Mouse (Mus musculus) limb, embryonic 14.5 days (tissue): ENCODE results near the gene Nkx2-1. TPM values are rescaled to one million over a fixed set of nuclear protein-coding genes. Genes with fewer than 3 reads are reported as not detected.
A peak's percentile ranks its signal among the peaks of the same experiment; 100 is the strongest.

Source experiments
- ATAC-seq: fragments of 200-750 bp; cut with Nextera tagmentation; 2 replicates; pipeline ENCODE4 v1.8.0; 2017; ENCODE audit warnings: low read depth, moderate number of reproducible peaks, moderate TSS enrichment; ENCODE audit not compliant: low FRiP score
- DNase-seq: peaks from one replicate; pipeline ENCODE4 v3.0.0-alpha.2; 2015; ENCODE audit warnings: low spot score
- H3K27ac ChIP-seq: fragments of 300-500 bp; sonication (generic); replicated peaks from 2 replicates; pipeline ENCODE4 v1.5.1; 2014; ENCODE audit warnings: low read depth, mild to moderate bottlenecking, low read length, moderate library complexity, mixed read lengths
- H3K27me3 ChIP-seq: fragments of 300-500 bp; sonication (generic); 2 replicates; pipeline ENCODE4 v1.6.1; 2014; ENCODE audit warnings: low read length, mixed read lengths; ENCODE audit not compliant: control insufficient read depth, insufficient read depth
- H3K36me3 ChIP-seq: fragments of 300-500 bp; sonication (generic); 2 replicates; pipeline ENCODE4 v1.6.1; 2014; ENCODE audit warnings: mild to moderate bottlenecking, low read length, moderate library complexity, mixed read lengths; ENCODE audit not compliant: control insufficient read depth, insufficient read depth
- H3K4me1 ChIP-seq: fragments of 300-500 bp; sonication (generic); 2 replicates; pipeline ENCODE4 v1.6.1; 2014; ENCODE audit warnings: antibody characterized with exemption, low read length, mixed read lengths; ENCODE audit not compliant: control insufficient read depth, insufficient read depth
- H3K4me2 ChIP-seq: fragments of 300-500 bp; sonication (generic); replicated peaks from 2 replicates; pipeline ENCODE4 v1.6.1; 2014; ENCODE audit warnings: low read depth, mild to moderate bottlenecking, low read length, moderate library complexity; ENCODE audit not compliant: severe bottlenecking
- H3K4me3 ChIP-seq: fragments of 300-500 bp; sonication (generic); replicated peaks from 2 replicates; pipeline ENCODE4 v1.5.1; 2014; ENCODE audit warnings: low read length
- H3K9ac ChIP-seq: fragments of 300-500 bp; sonication (generic); 2 replicates; pipeline ENCODE4 v1.6.1; 2014; ENCODE audit warnings: mild to moderate bottlenecking, low read depth, low read length, moderate library complexity; ENCODE audit not compliant: severe bottlenecking
- H3K9me3 ChIP-seq: fragments of 300-500 bp; sonication (generic); 2 replicates; pipeline ENCODE4 v1.6.1; 2016; ENCODE audit warnings: low read length; ENCODE audit not compliant: control insufficient read depth
- POLR2A ChIP-seq: fragments of 200-500 bp; IDR thresholded peaks from 2 replicates; pipeline ENCODE4 v1.8.0; 2012; ENCODE audit warnings: inconsistent platforms, mild to moderate bottlenecking, moderate library complexity, borderline replicate concordance; ENCODE audit not compliant: insufficient read depth, insufficient read length; ENCODE audit errors: extremely low read depth
- WGBS: fragments of 180-500 bp; shearing (Covaris S2); extraction: QIAGEN DNeasy Blood & Tissue Kit; methylation state at CpG from one replicate; pipeline ENCODE4 v1.1.7; 2014; 5-methylcytosine and 5-hydroxymethylcytosine counted together
- polyA plus RNA-seq, 2 experiments: library from polyadenylated mRNA; depleted of rRNA in 1 of 2; stranded (reverse) in 1 of 2; unstranded in 1 of 2; fragments of >200 nt; fragmentation: Nextera tagmentation in 1 of 2; extraction: Ambion mirVana in 1 of 2; gene quantifications; 2 replicates each; pipeline versions ENCODE4 v1.2.1 to v1.2.3; 2012 to 2014

Nkx2-1 gene
- polyA plus RNA-seq (2012; rRNA removed) (0.20 TPM in 1 of 2 replicates, not detected in the other), polyA plus RNA-seq (2014; fragmentation: Nextera tagmentation; extraction: Ambion mirVana) (not detected in 2 replicates)

DNA sequence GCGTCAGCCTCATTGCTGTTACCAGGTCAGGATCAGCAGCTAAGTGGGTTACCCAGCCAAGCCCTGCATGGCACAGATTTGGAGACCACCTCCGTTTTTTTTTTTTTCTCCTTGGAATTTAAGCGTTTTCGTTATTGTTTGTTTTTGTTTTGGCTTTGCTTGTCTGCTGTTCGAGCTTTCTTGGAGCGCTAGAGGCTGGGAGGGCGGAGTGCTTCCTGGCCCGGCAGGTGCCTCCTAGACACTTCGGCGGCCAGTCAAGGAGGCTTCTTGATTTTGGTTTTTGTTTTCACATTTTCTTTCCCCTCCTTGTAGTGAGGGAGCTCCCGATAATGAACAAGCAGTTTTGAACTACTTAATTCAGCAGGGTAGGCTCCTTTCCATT, at the start of gene Nkx2-1:
Gene Nkx2-1 (minus strand): TSS at position 25 of the 382 bp plus-strand sequence.
- peak within 1 kb of the TSS; percentile 10; the same call in 1 of the 2 replicates for H3K4me3 ChIP-seq
- H3K27me3 ChIP-seq: peaks cover 98% of the 10 kb centered on the region
- no peaks in the 10 kb centered on the region for H3K9me3 ChIP-seq
- DNase-seq (no peak), ATAC-seq (no peak)
- no peak within 1 kb of the TSS for H3K27ac ChIP-seq
- no peak within 1 kb of the TSS for H3K9ac ChIP-seq
- TF ChIP-seq POLR2A: no peak
- peak within 1 kb of the TSS; percentile 23 for H3K4me2 ChIP-seq
- whole genome bisulfite sequencing: 1% methylated on average over 11 of the region's 11 CpGs
- peaks cover 5% of the 10 kb centered on the region; the same call in 1 of the 2 replicates for H3K4me1 ChIP-seq
- H3K36me3 ChIP-seq: no peaks in the 10 kb centered on the region

DNA sequence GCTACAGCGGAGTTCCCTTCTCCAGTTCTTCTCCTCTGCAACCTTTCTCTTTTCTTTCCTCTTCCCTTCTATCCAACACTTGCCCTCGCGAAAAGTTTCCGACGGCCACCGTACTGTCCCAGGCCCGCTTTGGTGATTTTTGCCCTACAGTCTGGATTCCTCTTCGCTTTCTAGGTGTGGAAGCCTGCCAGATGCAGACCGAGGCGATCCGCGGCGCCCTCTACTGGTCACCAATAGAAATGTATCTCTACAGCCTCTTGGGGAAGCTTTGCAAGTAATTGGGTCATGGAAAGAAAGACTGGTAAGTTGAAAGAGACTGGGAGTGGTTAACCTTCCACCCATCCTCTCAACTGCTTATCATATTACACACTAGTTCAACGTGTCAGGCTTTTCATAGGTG, 4.4 kb upstream of the Nkx2-1 start:
- no peaks in the 10 kb centered on the region for H3K9me3 ChIP-seq
- peak overlapping the region; percentile 30; the same call in 1 of the 2 replicates for H3K4me2 ChIP-seq
- peaks cover 62% of the 10 kb centered on the region for H3K27me3 ChIP-seq
- H3K36me3 ChIP-seq: no peaks in the 10 kb centered on the region
- no peak for TF ChIP-seq POLR2A
- DNase-seq: peak; percentile 73
- no peak overlapping the region; the same call in 1 of the 2 replicates for H3K9ac ChIP-seq
- 1% methylated on average over 14 of the region's 14 CpGs for WGBS
- no peaks in the 10 kb centered on the region; the same call in 1 of the 2 replicates for H3K4me1 ChIP-seq
- peak overlapping the region; percentile 21 for H3K4me3 ChIP-seq
- no peak overlapping the region for H3K27ac ChIP-seq
- 0 out of 2 replicates have a peak, but pooled peaks have one; percentile 30 for ATAC-seq

DNA sequence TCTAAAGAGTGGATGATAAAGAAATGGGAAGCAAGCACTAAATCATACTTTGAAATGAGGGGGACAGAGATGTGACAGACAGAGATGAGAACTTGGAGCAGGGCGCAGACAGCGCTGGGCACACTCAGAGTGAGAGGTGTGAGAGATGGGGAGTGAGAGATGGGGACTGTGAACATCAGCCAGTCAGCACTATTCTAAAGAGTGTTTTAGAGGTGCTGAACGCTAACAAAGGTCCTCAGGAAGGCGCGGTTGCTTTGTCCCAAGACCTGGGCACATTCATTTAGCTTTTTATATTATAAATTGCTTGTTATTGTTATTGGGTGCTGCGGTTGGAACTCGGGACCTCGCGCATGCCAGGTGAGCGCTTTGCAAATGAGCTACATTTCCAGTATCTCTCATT, 3.9 kb upstream of the Nkx2-1 start:
- WGBS: 2% methylated on average over 10 of the region's 10 CpGs
- H3K4me2 ChIP-seq: peak overlapping the region; percentile 30; the same call in 1 of the 2 replicates
- H3K4me3 ChIP-seq: peak overlapping the region; percentile 21
- DNase-seq: no peak
- peaks cover 5% of the 10 kb centered on the region; the same call in 1 of the 2 replicates for H3K4me1 ChIP-seq
- no peak for ATAC-seq
- H3K36me3 ChIP-seq: no peaks in the 10 kb centered on the region
- no peaks in the 10 kb centered on the region for H3K9me3 ChIP-seq
- no peak overlapping the region; the same call in 1 of the 2 replicates for H3K9ac ChIP-seq
- H3K27me3 ChIP-seq: peaks cover 67% of the 10 kb centered on the region
- TF ChIP-seq POLR2A: no peak
- no peak overlapping the region for H3K27ac ChIP-seq

DNA sequence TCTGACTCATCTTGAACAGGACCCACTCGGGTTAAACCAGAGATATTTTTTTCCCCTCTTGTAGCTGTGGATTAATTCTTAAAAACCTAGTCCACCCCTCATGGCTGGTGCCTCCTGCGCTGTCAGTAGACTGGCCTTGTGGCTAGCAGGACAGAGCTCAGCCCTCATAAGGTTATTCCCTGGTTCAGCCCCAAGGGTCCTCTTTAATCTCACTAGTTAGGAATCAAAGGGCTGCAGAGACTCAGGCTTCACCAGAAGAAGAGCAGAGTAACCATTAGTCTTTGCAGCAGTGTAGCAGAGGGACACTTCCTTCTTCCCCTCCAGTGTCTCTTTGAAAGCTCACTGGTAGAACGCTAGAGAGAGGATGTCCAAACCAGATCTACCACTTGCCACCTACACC, 1.9 kb upstream of the Nkx2-1 start:
- no peak for DNase-seq
- no peak overlapping the region for H3K4me3 ChIP-seq
- 5% methylated on average over 3 of the region's 3 CpGs for WGBS
- no peak overlapping the region for H3K4me2 ChIP-seq
- peaks cover 86% of the 10 kb centered on the region for H3K27me3 ChIP-seq
- no peak for TF ChIP-seq POLR2A
- H3K27ac ChIP-seq: no peak overlapping the region
- no peak overlapping the region for H3K9ac ChIP-seq
- no peak for ATAC-seq
- H3K4me1 ChIP-seq: peaks cover 5% of the 10 kb centered on the region; the same call in 1 of the 2 replicates
- no peaks in the 10 kb centered on the region for H3K36me3 ChIP-seq
- no peaks in the 10 kb centered on the region for H3K9me3 ChIP-seq

DNA sequence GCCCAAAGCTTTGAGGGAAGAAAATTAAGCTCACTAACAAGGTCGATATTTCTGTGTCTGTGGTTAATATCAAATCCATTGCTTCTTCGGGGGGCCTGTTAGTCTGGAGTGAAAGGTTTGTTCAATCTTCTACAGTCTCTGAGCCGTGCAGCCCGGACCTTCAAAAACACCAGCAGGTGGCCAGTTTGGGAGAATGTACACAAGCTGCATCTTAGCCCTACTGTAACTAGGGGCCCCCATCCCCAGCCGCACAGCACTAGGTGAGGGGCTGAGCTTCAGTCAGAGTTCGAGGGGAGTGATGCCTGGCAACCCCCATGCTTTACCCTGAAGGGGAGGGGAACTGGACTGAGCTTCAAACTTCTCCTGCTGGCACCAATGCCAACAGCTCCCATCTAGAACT, 1.2 kb upstream of the Nkx2-1 start:
- no peak for DNase-seq
- WGBS: 3% methylated on average over 6 of the region's 6 CpGs

DNA sequence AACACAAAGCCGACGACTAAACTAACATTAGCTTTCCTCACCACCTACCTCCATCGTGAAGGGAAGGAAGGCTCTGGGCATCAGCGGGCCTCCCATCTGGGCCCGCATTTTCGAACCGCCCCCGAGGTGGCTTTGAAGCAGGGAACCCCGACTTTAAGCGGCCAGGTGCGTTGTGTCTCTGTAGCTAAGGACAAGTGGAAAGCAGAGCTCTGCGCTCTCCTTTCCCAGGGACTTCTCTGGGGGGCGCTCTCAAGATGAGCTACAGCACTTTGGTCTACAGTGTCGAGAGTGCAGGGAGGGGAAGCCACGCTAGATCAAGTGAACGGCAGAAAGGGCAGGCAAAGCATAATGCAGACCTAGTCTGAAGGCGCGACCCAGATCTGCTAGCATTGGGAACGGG, 634 bp upstream of the Nkx2-1 start:
- Histone ChIP-seq H3K27ac (no peak overlapping the region), H3K4me3 (no peak overlapping the region), H3K9ac (no peak overlapping the region), H3K4me2 (no peak overlapping the region), H3K4me1 (peaks cover 5% of the 10 kb centered on the region; the same call in 1 of the 2 replicates), H3K27me3 (peaks cover 97% of the 10 kb centered on the region), H3K9me3 (no peaks in the 10 kb centered on the region), H3K36me3 (no peaks in the 10 kb centered on the region)
- 2% methylated on average over 19 of the region's 19 CpGs for WGBS
- ATAC-seq (no peak), DNase-seq (no peak)
- no peak for TF ChIP-seq POLR2A

More for the DNA sequence above, 1.2 kb upstream of the Nkx2-1 start:
- no peak overlapping the region for H3K4me2 ChIP-seq
- no peak for TF ChIP-seq POLR2A
- H3K4me1 ChIP-seq: peaks cover 5% of the 10 kb centered on the region; the same call in 1 of the 2 replicates
- no peak overlapping the region for H3K27ac ChIP-seq
- no peak overlapping the region for H3K9ac ChIP-seq
- H3K4me3 ChIP-seq: no peak overlapping the region
- H3K36me3 ChIP-seq: no peaks in the 10 kb centered on the region
- peaks cover 93% of the 10 kb centered on the region for H3K27me3 ChIP-seq
- H3K9me3 ChIP-seq: no peaks in the 10 kb centered on the region
- ATAC-seq: no peak
